Mouse (Mus musculus) heart, embryonic 11.5 days (tissue): Measurements from ENCODE around the gene Nup107. TPM values are rescaled to one million over a fixed set of nuclear protein-coding genes. Genes with fewer than 3 reads are reported as not detected.

Source experiments
- ATAC-seq: fragments of 200-750 bp; cut with Nextera tagmentation; replicated peaks from 2 replicates; pipeline ENCODE4 v1.8.0; 2017; ENCODE audit warnings: moderate library complexity; ENCODE audit not compliant: insufficient number of reproducible peaks, low FRiP score, low TSS enrichment
- H3K27ac ChIP-seq: fragments of 300-500 bp; sonication (generic); 2 replicates; pipeline ENCODE4 v1.5.1; 2014; ENCODE audit warnings: mild to moderate bottlenecking, low read depth, low read length
- H3K27me3 ChIP-seq: fragments of 300-500 bp; sonication (generic); 2 replicates; pipeline ENCODE4 v1.6.1; 2014; ENCODE audit warnings: mild to moderate bottlenecking, low read length, mixed read lengths; ENCODE audit not compliant: control insufficient read depth, insufficient read depth
- H3K36me3 ChIP-seq: fragments of 300-500 bp; sonication (generic); 2 replicates; pipeline ENCODE4 v1.6.1; 2014; ENCODE audit warnings: mild to moderate bottlenecking, low read length, moderate library complexity, mixed read lengths; ENCODE audit not compliant: control insufficient read depth, insufficient read depth
- H3K4me1 ChIP-seq: fragments of 300-500 bp; sonication (generic); 2 replicates; pipeline ENCODE4 v1.6.1; 2014; ENCODE audit warnings: low read length; ENCODE audit not compliant: control insufficient read depth, insufficient read depth
- H3K4me2 ChIP-seq: fragments of 300-500 bp; sonication (generic); 2 replicates; pipeline ENCODE4 v1.6.1; 2014; ENCODE audit warnings: mild to moderate bottlenecking, moderate library complexity
- H3K4me3 ChIP-seq: fragments of 300-500 bp; sonication (generic); 2 replicates; pipeline ENCODE4 v1.5.1; 2014; ENCODE audit warnings: low read depth, low read length
- H3K9ac ChIP-seq: fragments of 300-500 bp; sonication (generic); 2 replicates; pipeline ENCODE4 v1.6.1; 2014; ENCODE audit warnings: mild to moderate bottlenecking, low read depth, low read length, moderate library complexity
- H3K9me3 ChIP-seq: fragments of 300-500 bp; sonication (generic); replicated peaks from 2 replicates; pipeline ENCODE4 v1.6.1; 2016; ENCODE audit warnings: low read length; ENCODE audit not compliant: control insufficient read depth
- WGBS: fragments of 180-500 bp; shearing (Covaris S2); extraction: QIAGEN DNeasy Blood & Tissue Kit; methylation state at CpG from one replicate; pipeline ENCODE4 v1.1.7; 2014; ENCODE audit not compliant: insufficient replicate concordance; 5-methylcytosine and 5-hydroxymethylcytosine counted together
- polyA plus RNA-seq: library from polyadenylated mRNA; unstranded; fragments of >200 nt; fragmentation: Nextera tagmentation; extraction: Ambion mirVana; gene quantifications from 2 replicates; pipeline ENCODE4 v1.2.1, GENCODE M21; 2014

Gene Nup107
- polyA plus RNA-seq, 1 experiment from 2014 or later, result 56.3 TPM

DNA sequence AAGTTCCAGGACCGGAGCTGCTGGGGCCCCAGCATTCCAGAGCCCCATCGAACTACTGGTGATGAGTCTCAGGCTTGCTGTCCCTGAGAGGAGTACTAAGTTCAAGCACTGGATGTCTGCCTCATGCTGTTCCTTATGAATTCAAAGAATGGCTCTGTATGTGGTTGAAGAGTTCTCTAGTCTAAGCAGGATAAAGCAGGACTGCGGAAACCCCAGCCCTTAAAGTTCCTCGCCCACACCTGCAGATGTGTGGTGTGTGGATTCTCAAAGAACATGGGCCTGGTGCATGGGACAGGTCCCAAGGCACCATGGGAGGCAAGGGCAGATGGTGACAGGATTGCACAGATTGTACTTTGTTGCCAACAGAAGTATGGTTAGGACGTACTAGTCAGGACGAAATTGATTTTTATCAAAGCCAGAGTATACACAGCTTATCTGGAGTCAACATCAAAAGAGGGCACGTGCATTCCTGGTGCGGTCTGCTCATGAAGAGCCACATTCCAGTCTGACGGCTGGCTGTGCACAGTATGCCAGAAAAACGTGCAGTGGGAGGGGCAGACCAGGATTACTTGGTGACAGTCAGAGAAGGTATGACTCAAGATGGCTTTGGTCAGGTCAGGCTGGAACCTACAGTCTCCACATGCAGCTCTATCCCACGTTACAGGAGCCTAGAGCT is 63.2 kb downstream of the Nup107 start:
- Histone ChIP-seq H3K36me3 (no peaks in the 10 kb centered on the region), H3K4me2 (no peak overlapping the region), H3K27me3 (no peaks in the 10 kb centered on the region), H3K4me3 (no peak overlapping the region), H3K27ac (no peak overlapping the region), H3K9me3 (no peaks in the 10 kb centered on the region), H3K4me1 (peaks cover 8% of the 10 kb centered on the region), H3K9ac (no peak overlapping the region)
- WGBS, result 59% methylated on average over 11 of the region's 11 CpGs
- ATAC-seq, result no peak

DNA sequence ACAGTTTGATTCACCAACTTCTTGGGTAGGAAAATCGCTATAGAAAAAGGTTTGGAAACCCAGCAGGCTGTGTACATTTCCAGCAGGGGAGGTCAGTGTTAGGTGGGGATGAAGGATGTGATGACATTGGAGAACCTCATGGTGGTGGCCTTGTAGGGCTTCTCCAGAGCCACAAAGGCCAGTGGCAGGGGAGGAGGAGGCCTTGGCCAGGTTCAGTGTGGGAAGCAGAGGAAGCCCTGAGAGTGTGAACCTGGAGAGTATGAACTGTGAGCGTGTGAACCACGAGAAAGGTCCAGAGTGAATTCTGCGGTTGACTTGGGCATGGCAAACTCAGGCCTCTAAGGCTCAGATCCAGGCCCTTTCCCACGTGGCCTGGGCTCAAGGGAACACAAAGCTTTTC is 63.9 kb downstream of the Nup107 start:
- 74% methylated on average over 5 of the region's 5 CpGs for WGBS
- H3K9me3 ChIP-seq, result no peaks in the 10 kb centered on the region

DNA sequence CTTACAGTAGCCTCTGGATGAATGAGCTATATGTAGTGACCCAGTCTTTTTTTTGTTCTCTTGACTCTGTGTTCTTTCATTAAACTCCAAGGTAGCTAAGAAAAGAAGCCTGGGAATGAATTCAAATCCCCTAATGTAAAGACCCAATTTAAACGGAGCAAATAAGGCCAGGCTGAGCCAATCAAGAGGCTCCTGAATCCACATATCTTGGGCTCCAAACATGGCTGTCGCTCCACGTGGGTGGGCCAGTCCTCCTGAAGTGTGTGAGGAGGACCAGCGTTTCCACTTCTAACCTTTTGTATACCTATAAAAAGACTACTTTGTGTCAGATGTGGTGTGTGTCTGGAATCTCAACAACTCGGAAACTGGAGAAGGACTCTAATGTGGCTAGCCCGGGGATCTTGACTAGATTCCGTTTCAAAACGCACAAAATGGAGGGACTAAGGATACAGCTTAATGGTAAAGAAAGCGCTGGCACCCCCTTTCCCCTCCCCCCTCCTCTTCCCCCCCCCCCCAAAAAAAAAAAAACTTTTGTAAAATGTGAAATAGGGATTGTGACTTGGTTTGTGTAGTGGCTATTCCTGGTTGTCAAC is 64.9 kb downstream of the Nup107 start:
- Histone ChIP-seq H3K4me3 (no peak overlapping the region), H3K4me2 (no peak overlapping the region), H3K36me3 (no peaks in the 10 kb centered on the region), H3K27me3 (no peaks in the 10 kb centered on the region), H3K9me3 (no peaks in the 10 kb centered on the region), H3K9ac (no peak overlapping the region), H3K27ac (no peak overlapping the region), H3K4me1 (peaks cover under 1% of the 10 kb centered on the region)
- ATAC-seq, result no peak
- WGBS, result 77% methylated on average over 9 of the region's 9 CpGs

More for the DNA sequence above, 63.9 kb downstream of the Nup107 start:
- H3K9ac ChIP-seq, result no peak overlapping the region
- H3K27ac ChIP-seq, result no peak overlapping the region
- no peak overlapping the region for H3K4me3 ChIP-seq
- H3K27me3 ChIP-seq, result no peaks in the 10 kb centered on the region
- ATAC-seq, result no peak
- H3K4me1 ChIP-seq, result peaks cover 8% of the 10 kb centered on the region
- no peak overlapping the region for H3K4me2 ChIP-seq
- no peaks in the 10 kb centered on the region for H3K36me3 ChIP-seq

DNA sequence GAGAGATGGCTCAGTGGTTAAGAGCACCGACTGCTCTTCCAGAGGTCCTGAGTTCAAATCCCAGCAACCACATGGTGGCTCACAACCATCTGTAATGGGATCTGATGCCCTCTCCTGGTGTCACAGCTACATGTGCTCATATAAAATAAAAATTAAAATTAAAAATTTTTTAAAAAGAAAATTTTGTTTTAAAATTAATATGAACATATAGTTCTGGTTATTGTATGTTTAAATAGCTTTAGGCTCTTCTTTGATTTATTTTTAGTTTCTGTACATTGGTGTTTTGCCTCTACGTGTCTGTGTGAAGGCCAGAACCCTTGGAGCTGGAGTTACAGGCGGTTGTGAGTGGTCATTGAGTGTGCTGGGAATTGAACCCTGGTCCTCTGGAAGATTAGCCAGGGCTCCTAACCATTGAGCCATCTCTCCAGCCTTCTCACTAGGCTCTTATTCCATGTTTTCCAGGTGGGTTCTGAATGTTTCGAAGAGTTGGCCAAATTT is 65.6 kb downstream of the Nup107 start:
- Histone ChIP-seq H3K36me3 (no peaks in the 10 kb centered on the region), H3K4me2 (no peak overlapping the region), H3K27me3 (no peaks in the 10 kb centered on the region), H3K9ac (no peak overlapping the region), H3K27ac (no peak overlapping the region), H3K9me3 (no peaks in the 10 kb centered on the region), H3K4me3 (no peak overlapping the region), H3K4me1 (no peaks in the 10 kb centered on the region; the same call in 1 of the 2 replicates)
- 89% methylated on average over 4 of the region's 4 CpGs for WGBS
- ATAC-seq, result no peak

DNA sequence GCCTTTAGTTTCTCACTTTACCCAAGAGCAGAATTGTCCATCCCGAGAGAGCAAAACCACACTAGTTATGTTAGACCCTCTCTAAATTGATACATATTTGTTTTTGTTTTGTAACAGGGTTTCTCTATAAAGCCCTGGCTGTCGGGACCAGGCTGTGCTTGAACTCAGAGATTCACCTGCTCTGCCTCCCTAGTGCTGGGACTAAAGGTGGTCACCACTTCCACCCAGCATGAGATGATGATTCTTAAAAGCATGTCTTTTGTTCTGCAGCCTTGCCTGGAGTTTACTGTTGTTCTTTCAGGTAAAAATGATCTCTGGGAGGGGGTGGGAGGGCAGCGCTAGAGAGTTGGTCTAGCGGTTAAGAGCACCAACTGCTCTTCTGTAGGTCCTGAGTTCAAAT is 66.2 kb downstream of the Nup107 start:
- Histone ChIP-seq H3K4me1 (no peaks in the 10 kb centered on the region; the same call in 1 of the 2 replicates), H3K36me3 (no peaks in the 10 kb centered on the region), H3K9me3 (no peaks in the 10 kb centered on the region), H3K4me2 (no peak overlapping the region), H3K27me3 (no peaks in the 10 kb centered on the region), H3K4me3 (no peak overlapping the region), H3K9ac (no peak overlapping the region), H3K27ac (no peak overlapping the region)
- ATAC-seq, result no peak
- WGBS, result 87% methylated on average over 4 of the region's 4 CpGs

DNA sequence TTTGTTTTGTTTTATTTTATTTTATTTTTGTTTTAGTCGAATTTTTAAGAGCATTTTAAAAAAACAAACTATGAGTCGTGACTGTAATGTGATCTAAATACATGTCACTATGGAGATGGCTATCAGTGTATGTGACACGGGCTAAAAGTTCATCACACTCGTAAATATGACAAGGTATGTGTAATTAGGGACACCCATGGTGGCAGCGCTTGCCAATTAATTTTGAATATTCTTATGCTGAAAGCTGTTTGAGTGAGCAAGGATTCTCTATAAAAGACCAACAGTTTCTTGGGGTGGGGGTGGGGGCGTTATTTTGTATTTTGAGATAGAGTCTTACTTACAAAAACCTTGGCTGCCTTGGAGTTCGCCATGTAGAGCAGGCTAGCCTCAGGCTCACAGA is 66.8 kb downstream of the Nup107 start:
- H3K4me3 ChIP-seq, result no peak overlapping the region
- H3K27me3 ChIP-seq, result no peaks in the 10 kb centered on the region
- H3K4me1 ChIP-seq, result no peaks in the 10 kb centered on the region; the same call in 1 of the 2 replicates
- H3K27ac ChIP-seq, result no peak overlapping the region
- 70% methylated on average over 7 of the region's 7 CpGs for WGBS
- no peak overlapping the region for H3K4me2 ChIP-seq
- H3K9me3 ChIP-seq, result no peaks in the 10 kb centered on the region
- H3K36me3 ChIP-seq, result no peaks in the 10 kb centered on the region
- no peak overlapping the region for H3K9ac ChIP-seq
- ATAC-seq, result no peak

DNA sequence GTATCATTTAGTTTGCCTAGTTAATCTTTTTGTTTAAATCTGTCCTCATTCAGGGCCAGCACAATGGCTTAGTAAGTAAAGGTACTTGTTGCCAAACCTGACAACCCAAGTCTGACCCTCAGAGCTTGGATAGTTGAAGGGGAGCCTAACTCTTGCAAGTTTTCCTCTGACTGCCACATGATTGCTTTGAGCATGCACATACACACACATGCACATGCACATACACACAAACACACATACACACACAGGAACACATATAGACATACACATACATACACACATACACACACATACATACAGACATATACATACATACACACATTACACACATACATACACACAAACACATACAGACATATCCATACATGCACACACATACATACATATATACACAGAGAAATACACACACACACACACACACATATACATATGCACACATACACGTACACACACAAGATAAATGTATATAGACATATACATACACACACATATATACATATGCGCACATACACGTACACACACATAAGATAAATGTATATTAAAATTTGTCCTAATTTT is 67.6 kb downstream of the Nup107 start:
- Histone ChIP-seq H3K9ac (no peak overlapping the region), H3K27ac (no peak overlapping the region), H3K36me3 (no peaks in the 10 kb centered on the region), H3K4me2 (no peak overlapping the region), H3K9me3 (no peaks in the 10 kb centered on the region), H3K4me3 (no peak overlapping the region), H3K4me1 (no peaks in the 10 kb centered on the region; the same call in 1 of the 2 replicates), H3K27me3 (no peaks in the 10 kb centered on the region)
- no peak for ATAC-seq
- WGBS, result 89% methylated on average over 3 of the region's 3 CpGs

DNA sequence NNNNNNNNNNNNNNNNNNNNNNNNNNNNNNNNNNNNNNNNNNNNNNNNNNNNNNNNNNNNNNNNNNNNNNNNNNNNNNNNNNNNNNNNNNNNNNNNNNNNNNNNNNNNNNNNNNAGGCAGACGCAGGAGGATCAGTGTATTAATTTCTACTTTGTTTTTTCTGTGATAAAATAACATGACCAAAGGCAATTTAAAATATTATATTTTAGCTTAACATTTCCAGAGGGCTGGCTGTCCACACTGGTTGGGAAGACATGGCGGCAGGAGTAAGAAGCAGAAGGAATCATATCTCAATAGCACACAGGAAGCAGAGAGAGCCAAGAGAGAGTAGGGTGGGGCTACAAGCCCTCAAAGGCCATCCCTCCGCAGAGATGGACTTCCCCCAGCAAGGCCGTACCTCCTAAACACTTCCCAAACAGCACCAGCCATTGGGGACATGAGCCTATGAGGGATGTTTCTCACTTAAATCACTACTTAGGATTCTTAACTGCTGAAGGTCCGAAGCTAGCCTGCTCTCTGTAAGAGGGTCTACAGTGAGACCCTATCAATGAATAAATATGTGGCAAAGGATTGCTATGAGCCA is 68.3 kb downstream of the Nup107 start:
- Histone ChIP-seq H3K9ac (no peak overlapping the region), H3K27ac (no peak overlapping the region), H3K4me1 (no peaks in the 10 kb centered on the region), H3K4me2 (no peak overlapping the region), H3K27me3 (no peaks in the 10 kb centered on the region), H3K4me3 (no peak overlapping the region), H3K9me3 (no peaks in the 10 kb centered on the region), H3K36me3 (no peaks in the 10 kb centered on the region)
- WGBS, result 70% methylated on average over 5 of the region's 5 CpGs
- no peak for ATAC-seq
